21 mouse cellular contexts compared by ENCODE assay signal in genomic region chr6:74928485-74928884, GRCm38 (mm10).
"Had no signal": no experiment of that assay in that cellular context is flagged by ENCODE, and none has a peak within 500 bp of the region (broad histone marks: within the 10 kb centered on the region; RNA-seq: fewer than 3 reads in every experiment).

No protein-coding gene starts in this region.

- H3K27me3 ChIP-seq: limb, embryonic 13.5 days; liver, embryonic 12.5 days; liver, embryonic 15.5 days; lung, embryonic 15.5 days; megakaryocyte, embryonic 14.5 days; stomach, embryonic 15.5 days had no signal

- H3K9ac ChIP-seq: limb, embryonic 13.5 days; liver, embryonic 12.5 days; liver, embryonic 15.5 days; lung, embryonic 15.5 days; stomach, embryonic 15.5 days had no signal

- DNase-seq: kidney, adult 18-20 months; kidney, adult 9 months; kidney, postnatal 14 days; kidney, postnatal 4 days; liver; lung, adult 18-20 months; lung, postnatal 10 days; lung, postnatal 36 days; midbrain, embryonic 14.5 days; retina, postnatal 1 day; right cerebral cortex, postnatal 25 days; spleen, adult 18-20 months; thymus, postnatal 36 days had no signal

- H3K36me3 ChIP-seq: limb, embryonic 10.5 days; limb, embryonic 13.5 days; liver, embryonic 12.5 days; liver, embryonic 15.5 days; lung, embryonic 15.5 days; stomach, embryonic 15.5 days had no signal

- H3K9me3 ChIP-seq: limb, embryonic 10.5 days; limb, embryonic 13.5 days; liver, embryonic 12.5 days; liver, embryonic 15.5 days; lung, embryonic 15.5 days; megakaryocyte, embryonic 14.5 days; stomach, embryonic 15.5 days had no signal

- H3K27ac ChIP-seq: limb, embryonic 10.5 days; limb, embryonic 13.5 days; liver, embryonic 12.5 days; liver, embryonic 15.5 days; lung, embryonic 15.5 days; stomach, embryonic 15.5 days had no signal

- ATAC-seq: liver, embryonic 12.5 days had no signal

- H3K4me2 ChIP-seq: limb, embryonic 13.5 days; liver, embryonic 12.5 days; liver, embryonic 15.5 days; lung, embryonic 15.5 days; midbrain, embryonic 11.5 days; stomach, embryonic 15.5 days had no signal

- H3K4me3 ChIP-seq: limb, embryonic 10.5 days; limb, embryonic 13.5 days; liver, embryonic 12.5 days; liver, embryonic 15.5 days; lung, embryonic 15.5 days; megakaryocyte, embryonic 14.5 days; stomach, embryonic 15.5 days had no signal

- H3K4me1 ChIP-seq: limb, embryonic 10.5 days; limb, embryonic 13.5 days; liver, embryonic 12.5 days; liver, embryonic 15.5 days; lung, embryonic 15.5 days; megakaryocyte, embryonic 14.5 days; stomach, embryonic 15.5 days had no signal
